Mouse (Mus musculus) cerebellum, adult 11-12 months (tissue): Measurements from ENCODE around the gene Hjurp.

Source experiments
- DNase-seq: peaks from one replicate; pipeline ENCODE4 v3.0.0; 2022

Hjurp gene

DNA sequence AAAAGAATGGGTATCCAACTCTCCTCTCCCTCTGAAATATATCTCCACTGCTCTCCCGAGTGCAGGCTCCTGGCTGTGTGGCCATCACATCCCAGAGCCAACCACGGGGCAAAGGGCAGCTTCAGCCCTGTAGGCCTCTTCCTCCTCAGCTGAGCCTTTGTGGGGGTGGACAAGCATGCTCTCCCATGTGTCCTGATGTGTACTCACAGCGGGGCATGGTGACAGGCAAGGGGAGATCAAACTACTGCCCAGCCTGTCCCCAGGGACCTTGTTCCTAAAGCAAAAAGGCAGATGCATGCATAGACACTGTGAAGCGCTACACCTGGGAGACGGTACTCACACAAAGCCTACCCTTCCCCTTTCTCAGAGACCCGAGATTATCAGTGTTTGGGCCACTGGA is 17.3 kb downstream of the Hjurp start:
- peak; percentile 53 for DNase-seq

DNA sequence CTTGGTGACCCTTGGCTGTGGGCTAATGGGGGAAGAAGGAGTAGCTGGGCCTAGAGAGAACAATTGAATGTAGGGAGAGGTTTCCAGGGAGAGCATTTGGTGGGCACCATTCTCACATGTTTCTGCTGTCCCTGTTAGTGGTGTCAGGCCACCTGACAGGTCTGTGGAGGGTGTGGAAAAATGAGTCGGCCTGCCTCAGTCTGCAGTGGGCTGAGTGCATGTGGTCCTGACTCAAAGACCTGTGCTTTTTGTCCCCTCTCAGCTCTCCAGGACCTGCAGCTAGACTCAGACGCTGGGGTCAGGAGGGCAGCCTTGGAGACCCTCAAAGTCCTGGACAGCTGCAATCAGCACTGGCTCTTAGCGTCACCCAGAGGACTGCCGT is 17.8 kb downstream of the Hjurp start:
- no peak for DNase-seq

DNA sequence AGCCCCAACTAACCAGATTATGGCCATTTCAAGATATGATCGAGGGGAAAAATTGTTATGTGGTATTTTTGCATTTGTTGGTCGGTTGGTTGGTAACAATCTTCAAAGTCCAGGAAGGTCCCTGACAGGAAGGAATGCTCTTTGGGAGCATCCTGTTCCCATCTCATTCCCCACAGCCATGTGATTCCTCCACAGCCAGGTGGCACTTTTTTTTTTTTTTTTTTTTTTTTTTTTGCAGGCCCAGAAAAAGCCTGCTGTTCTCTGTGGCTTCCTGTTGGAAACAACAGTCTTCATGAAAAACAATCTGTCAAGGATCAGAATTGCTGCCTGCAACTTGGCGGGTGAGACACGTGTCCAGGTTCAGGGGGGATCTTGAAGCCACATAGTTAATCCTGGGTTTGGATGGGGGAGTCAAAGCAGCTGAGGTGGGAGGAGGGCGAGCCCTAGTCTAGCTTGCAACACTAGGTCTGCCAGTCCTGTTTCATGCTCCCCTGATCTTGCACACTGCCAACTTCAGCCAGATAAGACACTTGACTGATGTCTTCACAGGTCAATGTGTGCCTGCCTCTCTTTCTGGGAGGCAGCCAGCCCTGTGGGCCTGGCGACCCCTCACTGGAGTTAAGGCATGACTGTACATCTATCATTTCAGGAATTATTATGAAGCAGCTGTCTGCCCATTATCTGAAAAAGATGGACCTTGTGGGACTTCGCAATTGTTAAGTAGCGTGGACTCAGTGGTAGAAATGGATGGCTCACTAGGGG is 18.4 kb downstream of the Hjurp start:
- peak; percentile 60 for DNase-seq

DNA sequence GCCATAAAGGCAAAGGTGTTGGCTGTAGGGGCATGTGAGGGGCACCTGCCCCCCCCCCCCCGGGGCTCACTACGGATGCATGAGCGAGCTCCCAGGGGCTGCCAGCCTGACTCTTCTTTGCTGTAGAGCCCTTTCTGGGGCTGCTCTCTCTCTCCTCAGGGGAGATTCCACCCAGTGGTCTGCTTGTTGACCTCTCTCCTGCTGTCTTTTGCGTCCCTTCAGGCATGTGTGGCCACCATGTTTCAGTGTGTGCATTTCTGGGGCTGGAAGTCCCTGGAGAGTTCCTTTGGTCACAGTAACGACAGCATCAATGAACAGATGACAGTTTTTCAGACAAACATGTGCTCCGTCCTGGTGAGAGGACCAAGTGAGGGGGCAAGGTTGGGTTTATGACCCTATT is 19.1 kb downstream of the Hjurp start:
- no peak for DNase-seq

DNA sequence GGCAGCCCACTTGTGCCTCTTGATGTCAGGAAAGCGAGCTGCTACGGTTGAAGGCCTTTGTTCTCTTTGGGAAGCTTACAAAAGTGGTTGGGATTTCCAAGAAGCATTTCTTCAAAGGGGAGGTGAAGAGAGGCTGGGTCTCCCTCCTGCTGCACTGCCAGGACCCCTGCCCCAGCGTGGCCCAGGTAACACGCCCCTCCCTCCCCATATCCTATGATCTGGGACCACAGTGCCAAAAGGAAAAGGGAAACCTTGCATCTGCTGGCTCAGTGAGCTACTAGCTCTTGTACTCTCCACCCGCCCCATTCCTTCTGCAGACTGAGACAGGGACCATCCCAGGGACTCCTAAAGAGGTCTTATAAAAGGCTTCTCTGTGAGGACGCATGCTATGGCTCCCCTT is 19.8 kb downstream of the Hjurp start:
- no peak for DNase-seq

DNA sequence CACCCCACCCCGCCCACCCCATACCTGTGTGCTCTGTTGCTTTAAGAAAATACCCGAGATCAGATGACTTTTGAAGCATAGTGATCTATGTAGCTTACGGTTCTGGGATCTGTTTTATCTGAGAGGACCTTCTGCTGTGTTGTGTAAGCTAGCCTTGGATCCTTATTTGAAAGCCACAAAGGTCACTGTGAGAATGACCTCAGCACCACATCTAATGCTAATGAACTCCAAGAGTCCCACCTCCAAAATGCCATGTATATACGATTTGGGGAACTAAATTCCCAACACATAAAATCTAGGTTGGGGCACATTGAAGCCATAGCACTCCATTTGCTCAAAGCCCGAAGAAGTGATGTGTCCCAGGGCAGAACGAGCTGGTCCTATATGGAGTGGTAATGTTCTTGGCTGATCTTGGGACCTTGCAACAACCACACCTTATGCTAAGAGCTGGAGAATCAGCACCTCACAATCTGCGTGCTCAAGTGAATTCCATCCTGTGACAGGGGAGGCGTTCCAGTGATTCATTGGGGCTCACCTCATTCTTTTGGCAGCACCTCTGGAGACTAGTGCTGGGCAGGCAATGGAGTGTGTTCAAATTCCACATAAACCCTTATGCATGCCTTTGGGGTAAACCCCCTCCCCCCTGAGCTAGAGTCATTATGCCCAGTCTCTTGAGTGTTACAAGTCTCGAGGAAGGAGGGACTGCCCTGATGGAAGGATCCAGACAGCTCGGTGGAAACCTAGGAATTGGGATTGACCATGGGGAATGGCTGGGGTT is 20.4 kb downstream of the Hjurp start:
- no peak for DNase-seq

DNA sequence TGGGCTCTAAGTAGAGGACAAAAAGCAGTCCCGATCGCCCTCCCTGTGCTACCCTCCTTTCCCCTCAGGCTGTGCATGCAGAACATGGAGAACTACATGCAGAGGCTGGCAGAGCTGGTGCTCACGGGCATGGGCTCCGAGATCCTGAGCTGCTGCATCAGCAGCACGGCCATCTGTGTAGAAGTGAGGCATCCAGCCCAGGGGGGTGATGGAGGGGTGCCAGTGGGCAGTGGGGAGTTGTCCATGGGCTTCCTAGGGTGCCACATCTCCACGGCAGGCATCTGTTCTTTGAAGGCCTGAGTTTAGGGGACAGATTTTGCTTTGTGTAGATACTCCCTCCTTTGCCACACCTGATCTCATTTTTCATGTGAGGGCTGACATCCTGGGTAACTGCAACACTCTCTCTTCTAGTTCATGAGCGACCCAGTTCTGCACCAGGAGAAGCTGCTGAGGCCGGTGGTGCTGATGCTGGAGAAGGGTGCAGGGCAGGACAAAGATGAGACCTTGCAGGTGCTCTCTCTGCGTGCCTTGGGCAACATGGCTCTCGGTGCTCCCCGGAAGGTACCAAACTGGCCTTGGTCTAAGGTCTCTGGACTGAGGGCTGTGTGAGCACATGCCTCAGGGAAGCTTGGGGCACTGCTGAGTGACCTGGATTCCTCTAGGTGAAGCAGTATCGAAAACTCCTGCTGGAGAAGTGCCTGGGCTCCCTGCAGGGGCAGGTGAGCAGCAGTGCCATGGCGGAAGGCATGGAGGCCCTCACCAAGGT is 21.3 kb downstream of the Hjurp start:
- DNase-seq: peak; percentile 64

DNA sequence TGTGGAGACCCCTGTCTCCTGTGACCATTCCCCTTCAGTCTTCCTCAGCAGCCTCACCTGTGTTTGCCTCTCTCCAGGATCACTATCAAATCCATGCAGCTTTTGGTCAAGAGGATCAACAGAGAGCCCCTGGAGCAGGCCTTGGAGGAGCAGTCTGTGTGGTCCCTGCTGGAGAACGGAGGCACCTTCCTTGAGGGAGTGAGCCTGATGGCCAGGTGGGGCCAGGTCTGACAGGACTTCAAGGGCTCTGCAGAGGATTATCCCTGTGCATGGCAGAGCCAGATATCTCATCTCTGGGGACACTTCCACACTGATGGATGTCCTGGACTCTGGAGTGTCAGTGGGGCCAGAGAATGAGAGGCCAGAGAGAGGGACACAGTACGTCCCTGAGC is 22.0 kb downstream of the Hjurp start:
- no peak for DNase-seq

DNA sequence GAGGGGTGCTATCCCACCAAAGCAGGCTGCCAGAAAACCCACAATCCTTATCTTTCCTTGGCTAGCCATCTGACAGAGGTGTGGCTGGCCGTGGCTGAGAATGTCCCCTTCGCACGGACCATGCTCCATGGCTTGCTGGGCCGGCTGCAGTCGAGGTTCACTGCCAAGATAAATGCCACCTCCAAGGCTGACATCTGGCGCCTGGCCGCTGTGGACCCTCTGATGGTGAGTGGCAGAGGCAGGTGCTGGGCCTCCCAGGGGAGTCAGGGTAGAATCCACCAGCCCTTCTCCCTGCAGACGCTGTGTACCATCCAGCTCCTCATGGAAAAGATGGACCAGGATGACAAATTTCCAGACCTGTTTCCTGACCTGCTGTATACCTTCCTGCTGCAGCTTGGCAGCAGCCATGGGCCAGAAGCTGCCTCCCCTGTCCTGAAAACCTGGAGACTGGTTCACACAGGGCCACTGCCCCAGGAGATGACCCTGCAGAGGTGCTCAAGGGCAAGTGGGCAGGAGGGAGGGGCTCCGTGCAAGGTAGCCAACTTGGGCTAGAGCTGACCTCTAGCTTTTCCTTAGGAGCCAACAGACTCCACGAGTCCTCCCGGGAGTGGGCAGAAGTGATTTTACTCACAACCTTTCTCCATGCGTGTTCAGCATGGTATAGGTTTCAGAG is 22.5 kb downstream of the Hjurp start:
- DNase-seq: no peak

DNA sequence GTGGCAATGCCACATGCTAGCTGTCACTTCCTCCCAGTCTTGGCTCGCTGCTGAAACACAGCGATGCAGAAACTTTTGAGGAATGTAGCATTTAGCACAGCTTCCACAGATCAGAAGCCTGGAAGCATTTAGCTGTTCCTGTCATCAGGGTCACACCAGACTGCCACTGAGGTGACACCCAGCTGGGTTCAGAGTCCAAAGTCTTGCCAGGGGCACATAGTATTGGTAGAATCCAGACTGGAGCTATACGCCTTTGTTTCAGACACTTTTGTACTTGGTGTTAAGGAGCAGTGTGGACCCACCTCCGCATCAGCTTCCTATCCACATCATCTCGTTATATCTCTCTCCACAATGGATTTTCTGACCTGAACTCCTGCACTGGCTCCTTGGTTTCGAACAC is 23.9 kb downstream of the Hjurp start:
- no peak for DNase-seq

DNA sequence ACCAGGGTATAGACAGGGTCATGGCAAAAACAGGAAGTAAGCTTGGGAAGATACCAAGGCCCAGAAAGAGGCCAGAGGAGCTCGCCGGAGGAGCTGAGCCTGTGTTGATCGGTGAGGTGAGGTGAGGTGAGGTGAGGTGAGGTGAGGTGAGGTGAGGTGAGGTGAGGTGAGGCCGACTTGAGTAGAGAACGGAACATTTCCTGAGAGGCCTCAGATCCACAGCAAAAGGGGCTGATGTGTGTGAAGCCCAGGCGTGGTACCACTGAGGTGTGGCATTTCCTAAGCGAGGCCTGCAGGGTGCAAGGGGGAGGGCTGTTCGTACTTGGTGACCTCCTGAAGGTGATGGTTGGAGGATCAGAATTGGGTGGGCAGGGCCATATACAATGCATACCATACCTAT is 24.3 kb downstream of the Hjurp start:
- DNase-seq: no peak

DNA sequence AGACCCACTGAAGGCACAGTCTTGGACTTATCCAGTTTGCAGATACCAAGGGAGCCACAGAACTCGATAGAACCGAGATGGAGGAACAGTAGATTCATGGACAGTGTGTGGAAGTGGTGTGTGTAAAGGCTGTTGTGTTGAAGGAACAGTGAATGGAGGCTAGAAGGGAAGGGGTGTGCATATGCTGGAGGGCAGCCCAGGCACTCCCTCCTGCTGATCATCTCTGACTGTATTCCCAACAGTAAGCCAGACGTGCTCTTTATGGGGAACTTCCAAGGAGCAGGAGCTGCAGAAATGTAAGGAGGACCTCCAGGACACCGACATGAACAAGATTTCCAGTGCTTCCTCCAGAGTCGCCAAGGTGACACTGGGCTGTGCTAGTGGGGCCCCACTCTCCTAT is 27.4 kb downstream of the Hjurp start:
- DNase-seq: no peak

DNA sequence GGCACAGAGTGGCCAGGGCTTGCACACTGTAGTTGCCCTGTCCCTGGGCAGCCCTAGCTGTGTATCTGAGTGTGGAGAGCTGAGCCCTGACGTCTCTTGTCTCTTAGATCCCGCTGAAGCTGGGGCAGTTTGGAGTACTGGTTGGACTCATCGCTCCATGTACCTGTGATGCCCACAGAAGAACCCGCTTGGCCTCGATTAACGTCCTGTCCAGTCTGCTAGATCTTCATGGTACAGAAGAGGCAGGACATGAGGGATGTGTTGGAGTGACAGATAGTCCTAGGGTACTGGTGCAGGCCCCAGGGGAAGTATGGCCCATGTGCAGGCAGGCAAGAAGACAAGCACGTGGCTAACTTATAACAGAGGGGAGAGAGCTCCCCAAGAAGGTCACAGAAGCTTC is 27.8 kb downstream of the Hjurp start:
- DNase-seq: no peak

DNA sequence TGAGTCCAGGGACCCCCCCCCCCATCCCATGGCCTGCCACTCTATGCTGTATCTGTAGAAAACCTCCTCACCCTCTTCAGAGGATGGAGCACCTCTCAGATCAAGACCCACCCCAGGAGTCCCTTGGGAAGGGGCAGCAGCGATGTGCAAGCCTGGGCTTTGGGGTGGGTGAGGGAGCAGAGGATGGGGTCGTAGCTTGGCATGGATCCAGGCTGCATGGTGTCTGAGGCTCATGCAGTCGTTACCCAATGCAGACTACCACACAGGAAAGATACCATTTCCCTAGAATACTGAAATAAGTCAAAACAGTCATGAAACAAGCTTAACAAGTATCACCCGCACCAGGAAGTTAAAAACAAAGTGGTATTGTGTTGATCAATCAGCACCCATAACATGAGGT is 28.8 kb downstream of the Hjurp start:
- DNase-seq: no peak

DNA sequence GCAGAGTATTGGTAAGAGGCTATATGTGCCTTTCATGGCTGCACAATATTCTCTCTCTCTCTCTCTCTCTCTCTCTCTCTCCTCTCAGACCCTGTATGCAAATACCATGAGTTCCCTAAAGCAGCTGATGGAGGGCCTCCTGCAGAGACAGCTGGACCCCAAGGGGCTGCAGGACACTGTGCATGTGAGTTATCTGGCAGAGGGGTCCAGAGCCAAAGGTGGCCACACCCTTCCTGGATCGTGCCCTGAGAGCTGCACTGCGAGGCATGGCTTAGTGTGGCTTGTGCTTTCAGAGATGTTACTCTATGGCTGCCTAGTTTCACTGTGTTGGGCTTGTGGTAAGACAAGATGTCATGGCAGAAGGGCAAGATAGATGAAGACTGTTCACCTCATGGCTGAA is 29.8 kb downstream of the Hjurp start:
- no peak for DNase-seq

DNA sequence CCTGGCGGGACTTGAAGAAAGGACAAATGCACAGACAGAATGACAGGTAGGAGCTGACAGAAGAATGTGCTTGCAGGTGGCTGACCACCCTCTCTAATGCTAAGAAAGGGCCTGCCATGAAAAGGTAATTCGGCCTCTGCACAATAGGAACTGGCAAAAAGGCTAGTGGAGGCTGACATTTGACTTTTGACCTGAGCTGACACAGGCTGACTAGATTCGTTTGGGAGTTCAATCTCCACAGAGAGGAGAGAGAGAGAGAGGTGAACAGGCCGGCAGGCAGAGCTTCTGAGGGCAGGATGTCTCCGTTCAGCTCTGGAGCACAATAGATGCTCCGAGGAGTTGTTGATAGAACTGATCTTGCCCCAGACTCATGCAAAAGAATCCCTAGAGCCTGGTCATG is 31.0 kb downstream of the Hjurp start:
- no peak for DNase-seq

DNA sequence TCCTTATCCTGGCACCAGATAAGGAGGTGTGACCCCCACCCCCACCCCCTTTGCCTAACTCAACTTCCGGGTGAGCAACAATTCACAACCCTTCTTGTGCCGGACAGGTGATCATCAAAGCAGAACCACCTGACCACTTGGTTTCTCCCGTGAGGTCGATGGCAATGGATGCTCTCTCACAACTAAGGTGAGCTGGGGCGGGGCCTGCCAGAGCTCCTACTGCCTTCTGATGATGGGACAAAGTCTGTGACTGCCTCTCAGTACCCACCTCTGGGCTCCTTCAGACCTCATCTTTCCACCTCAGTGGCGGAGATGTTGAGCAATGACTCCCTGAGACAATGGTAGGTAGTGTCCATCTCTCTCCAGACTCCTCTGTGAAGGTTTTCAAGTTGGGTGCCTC is 31.6 kb downstream of the Hjurp start:
- DNase-seq: no peak

DNA sequence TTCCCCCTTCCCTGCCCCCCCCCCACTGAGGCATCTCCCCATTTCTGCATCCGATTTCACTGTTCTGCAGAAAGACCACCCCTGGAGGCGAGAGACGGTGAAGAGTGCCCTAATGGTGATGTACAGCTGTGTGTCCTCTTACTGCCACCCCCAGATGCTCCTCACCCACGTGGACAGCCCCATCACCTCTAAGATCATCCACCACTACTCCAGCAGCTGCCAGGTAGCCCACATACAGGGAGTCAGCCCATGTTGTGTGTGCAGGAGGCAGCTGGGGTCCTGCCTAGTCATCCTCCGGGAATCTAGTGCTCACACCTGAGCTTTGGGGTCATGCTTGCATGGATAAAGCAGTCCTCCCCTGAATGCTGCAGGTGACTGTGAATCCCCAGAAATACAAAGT is 33.6 kb downstream of the Hjurp start:
- no peak for DNase-seq

DNA sequence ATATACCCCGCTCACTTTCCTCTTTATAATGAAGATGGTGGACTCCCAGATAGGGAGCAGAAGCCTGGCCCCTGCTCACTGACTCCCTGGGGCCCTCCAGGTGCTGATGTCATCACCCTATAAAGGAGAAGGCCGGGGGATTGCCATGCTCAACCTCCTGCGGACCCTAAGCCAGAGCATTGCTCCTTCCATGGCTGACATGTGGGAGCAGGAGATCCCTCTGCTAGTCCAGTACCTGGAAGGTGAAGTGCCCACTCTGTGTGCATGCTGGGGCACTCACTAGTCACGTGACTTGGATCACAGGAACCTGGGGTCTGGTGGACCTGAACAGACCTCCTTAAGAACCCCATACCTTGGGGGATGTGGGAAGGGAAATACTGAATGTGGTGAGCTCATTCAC is 36.9 kb downstream of the Hjurp start:
- no peak for DNase-seq

DNA sequence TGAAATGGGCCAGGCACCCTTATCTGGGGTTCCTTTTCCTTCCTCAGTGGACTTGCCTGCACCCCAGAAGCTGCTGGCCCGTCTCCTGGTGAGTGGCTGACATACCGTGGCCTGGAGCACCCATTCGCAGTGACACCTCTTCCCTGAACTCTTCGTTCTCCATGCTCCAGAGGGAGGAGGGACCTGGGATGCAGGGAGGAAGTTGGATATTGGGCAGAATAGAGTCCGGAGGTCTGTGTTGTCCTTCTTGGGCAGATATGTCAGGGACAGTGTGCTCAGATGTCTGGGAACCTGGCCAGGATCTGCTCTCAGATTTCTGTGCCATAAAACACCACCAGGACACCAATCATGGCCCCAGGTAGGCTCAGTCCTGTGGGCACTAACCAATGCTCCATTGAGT is 37.4 kb downstream of the Hjurp start:
- DNase-seq: no peak

DNA sequence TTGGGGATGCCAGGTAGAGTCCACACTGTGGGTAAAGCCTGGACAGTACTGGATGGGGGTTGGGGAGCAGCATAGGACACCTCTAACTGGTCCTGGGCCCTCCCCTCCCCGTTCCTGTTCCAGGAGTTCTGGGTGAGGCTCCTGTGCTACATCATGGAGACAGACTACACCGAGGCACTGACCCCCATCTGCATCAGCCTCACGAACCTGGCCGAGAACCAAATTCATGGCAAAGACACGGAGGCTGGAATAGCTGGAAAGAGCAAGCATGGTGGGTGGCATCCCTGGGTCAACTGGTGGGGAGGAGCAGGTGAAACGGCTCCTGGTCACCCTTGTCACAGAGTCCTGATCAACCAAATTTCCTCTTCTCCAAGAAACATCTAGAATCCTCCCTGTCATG is 38.7 kb downstream of the Hjurp start:
- DNase-seq: no peak

DNA sequence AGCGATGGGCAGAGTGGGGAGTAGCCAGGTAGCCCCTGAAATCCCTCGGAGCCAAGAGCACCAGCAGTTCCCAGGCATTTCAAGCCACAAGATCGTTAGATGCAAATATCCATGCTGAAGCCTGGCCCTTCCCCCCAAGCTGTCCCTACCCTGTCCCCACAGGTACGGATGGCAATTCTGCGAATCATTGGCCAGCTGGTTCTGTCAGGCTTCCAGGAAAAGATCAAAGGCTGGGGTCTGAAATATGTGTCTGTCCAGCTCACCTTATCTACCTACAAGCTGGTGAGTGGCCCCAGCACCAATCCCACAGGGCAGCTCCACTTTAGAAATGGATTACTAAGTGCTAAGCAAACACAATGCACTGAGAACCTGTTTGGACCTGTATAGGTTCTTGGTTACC is 40.1 kb downstream of the Hjurp start:
- DNase-seq: no peak

DNA sequence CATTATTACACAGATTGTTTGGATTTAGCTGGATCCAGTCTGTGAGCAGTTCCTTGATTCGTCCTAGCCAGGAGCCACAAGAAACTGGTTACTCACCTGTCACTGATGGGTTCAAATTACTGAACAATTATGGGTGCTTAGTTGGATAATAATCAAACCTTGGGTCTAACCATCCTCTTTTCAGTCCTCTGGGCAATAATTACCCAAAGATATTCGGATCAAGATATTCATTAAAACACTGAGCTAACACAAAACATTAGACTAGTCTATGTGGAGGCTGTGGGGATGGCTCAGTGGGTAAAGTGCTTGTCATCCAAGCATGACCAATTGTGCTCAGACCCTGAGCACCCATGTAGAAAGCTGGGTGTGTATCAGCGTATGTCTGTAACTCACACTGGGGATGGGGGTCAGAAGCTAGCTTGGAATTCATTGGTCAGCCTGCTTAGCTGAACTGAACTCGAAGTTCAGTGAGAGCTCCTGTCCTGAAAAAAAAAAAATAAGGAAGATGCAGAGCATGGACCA is 41.5 kb downstream of the Hjurp start:
- DNase-seq: no peak
